Mouse (Mus musculus) splenic B cell, adult 2 months (primary cell): ENCODE data around the gene Cfap74.
A peak's percentile ranks its signal among the peaks of the same experiment; 100 is the strongest.

ENCODE experiments used
- DNase-seq: peaks from one replicate; pipeline ENCODE4 v3.0.0-alpha.2; 2011; ENCODE audit warnings: low read depth, low spot score
- H3K27me3 ChIP-seq: 2 replicates; pipeline ENCODE4 v1.6.1; 2012; ENCODE audit warnings: mild to moderate bottlenecking, low read length, moderate library complexity, mixed read lengths; ENCODE audit not compliant: control insufficient read depth, poor library complexity, insufficient read depth, severe bottlenecking
- H3K36me3 ChIP-seq: 2 replicates; pipeline ENCODE4 v1.6.1; 2012; ENCODE audit warnings: mild to moderate bottlenecking, low read length, moderate library complexity, mixed read lengths; ENCODE audit not compliant: control insufficient read depth, poor library complexity, insufficient read depth, severe bottlenecking

Gene Cfap74

DNA sequence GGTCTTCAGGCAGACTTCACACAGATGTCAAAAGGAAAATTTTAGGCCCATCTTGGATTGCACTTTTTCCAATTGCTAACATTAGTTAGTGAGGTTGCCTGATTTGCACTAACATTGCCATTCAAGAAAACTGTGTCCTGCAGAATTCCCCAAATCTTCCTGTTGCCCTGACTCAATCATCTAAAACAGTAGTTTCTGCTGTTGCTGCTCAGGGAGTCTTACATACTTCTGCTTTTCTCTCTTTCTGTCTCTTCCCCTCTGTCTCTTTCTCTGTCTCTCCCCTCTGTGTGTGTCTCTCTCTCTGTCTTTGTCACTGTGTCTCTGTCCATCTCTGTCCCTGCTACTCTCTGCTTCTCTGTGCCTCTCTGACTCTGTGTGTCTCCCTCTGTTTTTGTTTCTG lies 19.5 kb downstream of the Cfap74 start:
- Histone ChIP-seq H3K27me3 (no peaks in the 10 kb centered on the region), H3K36me3 (no peaks in the 10 kb centered on the region)
- no peak for DNase-seq

DNA sequence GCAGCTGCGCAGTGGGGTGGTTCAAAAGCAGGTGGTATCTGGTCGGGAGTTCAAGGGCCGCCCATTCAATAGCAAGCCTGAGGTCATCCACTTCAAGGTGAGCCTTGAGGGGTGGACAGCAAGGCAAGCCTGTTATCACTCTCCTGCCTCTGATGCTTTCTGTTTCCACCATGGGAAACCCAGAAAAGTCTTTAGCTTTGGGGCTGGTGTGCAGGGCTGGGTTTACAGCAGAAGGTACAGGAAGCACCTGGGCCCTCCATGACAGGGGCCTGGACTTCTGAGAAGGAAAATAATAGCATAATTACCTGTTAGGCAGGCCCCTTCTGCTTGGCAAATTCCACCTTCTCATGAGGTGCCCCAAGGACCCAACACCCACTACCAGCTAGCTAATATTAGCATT lies 20.2 kb downstream of the Cfap74 start:
- Histone ChIP-seq H3K27me3 (no peaks in the 10 kb centered on the region), H3K36me3 (no peaks in the 10 kb centered on the region)
- no peak for DNase-seq

DNA sequence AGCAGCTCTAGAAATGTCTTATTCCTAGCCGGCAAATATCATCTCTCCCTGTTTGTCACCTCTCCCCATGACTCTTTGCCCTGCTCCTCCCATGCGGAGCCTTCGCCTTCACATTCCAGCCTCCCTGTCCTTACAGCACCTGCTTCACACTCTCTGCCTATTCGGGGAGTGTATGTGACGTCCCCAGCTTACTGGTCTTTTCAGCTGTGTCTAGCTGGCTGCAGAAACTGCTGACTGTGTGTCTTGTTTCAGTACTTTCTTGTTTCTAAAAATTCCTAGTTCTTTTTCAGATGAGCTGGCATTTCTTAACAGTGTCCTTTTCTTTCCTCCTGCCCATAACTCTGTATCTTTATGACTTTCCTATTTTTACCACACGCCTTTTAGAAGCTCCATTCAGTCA lies 23.4 kb downstream of the Cfap74 start:
- DNase-seq: no peak
- Histone ChIP-seq H3K27me3 (no peaks in the 10 kb centered on the region), H3K36me3 (no peaks in the 10 kb centered on the region)

DNA sequence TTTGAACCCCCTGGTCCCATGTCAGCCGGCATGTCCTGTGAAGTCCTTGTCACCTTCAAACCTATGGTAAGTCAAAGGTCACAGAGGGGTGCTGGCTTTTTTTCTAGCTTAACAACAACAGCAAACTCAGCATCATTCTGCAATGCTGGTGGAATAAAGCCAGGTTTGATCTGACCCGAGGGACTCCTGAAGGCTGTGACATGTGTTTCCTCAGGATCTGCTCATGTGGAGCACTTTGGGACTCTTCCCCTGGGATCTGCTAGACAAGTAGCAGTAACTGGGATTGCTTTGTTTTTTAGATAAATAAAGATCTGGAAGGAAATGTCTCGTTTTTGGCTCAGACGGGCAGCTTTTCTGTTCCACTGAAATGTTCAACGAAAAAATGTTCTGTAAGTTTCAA lies 25.0 kb downstream of the Cfap74 start:
- Histone ChIP-seq H3K36me3 (no peaks in the 10 kb centered on the region), H3K27me3 (no peaks in the 10 kb centered on the region)
- no peak for DNase-seq

DNA sequence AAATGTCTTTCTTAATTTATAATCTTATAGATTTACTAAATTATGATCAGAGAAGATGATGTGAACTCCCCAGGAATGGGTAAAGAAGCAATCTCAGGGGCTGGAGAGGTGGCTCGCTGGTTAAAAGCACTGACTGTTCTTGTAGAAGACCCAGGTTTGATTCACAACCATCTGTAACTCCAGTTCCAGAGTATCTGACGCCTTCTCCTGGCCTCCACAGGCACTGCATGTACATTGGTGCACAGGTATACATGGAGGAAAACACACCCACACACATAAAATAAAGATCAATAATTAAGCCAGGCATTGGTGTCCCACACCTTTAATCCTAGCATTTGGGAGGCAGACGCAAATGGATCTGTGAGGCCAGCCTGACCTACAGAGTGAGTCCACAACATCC lies 33.8 kb downstream of the Cfap74 start:
- DNase-seq: no peak
- Histone ChIP-seq H3K36me3 (no peaks in the 10 kb centered on the region), H3K27me3 (no peaks in the 10 kb centered on the region)

DNA sequence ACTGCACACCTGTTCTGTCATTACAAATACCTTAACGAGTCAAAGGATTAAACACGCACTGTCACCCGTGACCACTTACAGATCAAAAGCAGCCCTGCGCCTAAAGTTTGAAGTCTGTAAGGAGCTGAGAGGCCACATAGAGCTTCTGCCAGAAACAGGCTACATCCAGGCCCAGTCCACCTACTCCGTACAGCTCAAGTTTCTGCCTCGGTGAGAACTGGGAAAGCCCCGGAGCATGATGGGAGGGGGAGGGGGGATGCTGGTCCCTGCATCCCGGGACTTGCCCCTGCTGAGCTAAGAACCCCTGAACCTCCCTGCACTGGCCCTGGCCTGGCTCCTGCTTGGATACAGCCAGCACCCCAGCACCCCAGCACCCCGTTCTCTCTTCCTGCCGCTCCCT lies 42.6 kb downstream of the Cfap74 start:
- DNase-seq: no peak
- H3K27me3 ChIP-seq: no peaks in the 10 kb centered on the region
- H3K36me3 ChIP-seq: no peaks in the 10 kb centered on the region

DNA sequence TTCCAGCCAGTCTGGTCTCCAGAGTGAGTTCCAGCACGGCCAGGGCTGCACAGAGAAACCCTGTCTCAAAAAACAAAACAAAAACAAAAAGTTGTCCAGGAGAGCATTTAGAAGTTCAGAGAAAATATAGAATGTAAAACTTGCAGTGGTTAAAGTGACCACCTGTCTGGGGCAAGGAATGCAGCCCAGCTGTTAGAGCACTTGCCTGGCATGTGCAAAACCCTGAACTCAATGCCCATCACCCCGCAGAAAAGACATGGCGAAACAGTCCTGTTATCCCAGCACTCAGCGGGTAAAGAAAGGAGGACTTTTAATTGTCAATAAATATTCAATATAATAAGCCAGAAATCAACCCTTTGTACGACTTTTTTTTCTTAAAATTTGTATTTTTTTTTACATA lies 49.6 kb downstream of the Cfap74 start:
- DNase-seq: no peak
- Histone ChIP-seq H3K27me3 (no peaks in the 10 kb centered on the region), H3K36me3 (no peaks in the 10 kb centered on the region)

DNA sequence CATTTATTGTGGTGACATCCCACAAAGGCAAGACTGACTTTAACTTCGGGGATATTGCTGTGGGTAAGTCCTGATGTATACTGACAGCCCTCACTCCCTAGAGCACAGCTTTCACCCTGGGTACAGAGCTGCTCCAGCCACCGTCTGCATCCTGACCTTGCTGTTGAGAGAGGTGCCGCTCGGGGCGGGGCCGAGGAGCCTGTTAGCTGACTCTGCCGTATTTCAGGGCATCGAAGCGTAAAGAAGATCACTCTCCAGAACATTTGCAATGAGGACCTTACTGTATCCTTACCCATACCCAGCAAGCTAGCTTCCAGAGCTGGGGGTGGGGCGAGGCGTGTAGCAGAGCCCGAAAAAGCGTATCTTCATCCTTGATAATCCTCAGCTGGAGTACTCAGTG lies 54.1 kb downstream of the Cfap74 start:
- DNase-seq: no peak
- Histone ChIP-seq H3K36me3 (no peaks in the 10 kb centered on the region), H3K27me3 (no peaks in the 10 kb centered on the region)

DNA sequence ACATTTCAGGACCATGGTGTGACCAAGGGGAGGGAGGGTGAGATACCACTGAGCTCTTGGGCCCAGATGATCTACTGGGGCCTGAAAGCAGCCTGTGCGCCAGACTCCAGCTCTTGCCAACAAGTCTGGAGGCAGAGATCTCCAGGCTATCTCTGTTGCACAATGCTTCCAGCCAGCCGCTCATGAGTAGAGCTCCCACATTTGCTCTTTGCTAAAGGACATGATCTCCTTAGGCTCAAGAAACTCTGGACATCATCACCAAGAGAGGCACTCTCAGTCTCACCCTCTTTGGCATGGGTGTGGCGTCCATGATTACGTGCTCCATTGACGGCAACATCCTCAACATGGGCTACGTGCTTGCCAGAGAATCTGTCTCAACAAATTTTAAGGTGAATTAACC lies 54.6 kb downstream of the Cfap74 start:
- Histone ChIP-seq H3K27me3 (no peaks in the 10 kb centered on the region), H3K36me3 (no peaks in the 10 kb centered on the region)
- DNase-seq: no peak

DNA sequence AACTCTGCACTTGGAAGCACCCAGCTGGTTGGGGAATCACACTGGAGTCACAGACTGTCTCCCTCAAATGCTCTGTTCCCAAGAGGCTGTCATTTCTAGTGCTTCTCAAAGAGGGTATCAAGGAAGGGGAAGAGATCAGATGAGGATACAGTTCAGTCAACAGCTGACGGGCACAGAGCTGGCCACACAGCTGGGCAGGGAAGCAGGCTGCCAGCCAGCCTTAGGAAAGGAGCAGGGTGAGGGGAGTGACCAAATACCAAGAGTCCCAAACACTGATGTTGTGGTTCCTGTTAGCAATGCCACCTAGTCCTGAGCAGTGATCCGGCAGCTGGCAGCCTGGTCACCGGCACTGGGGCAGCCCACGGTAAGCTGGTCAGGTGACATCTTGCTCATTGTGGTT lies 55.1 kb downstream of the Cfap74 start:
- H3K27me3 ChIP-seq: no peaks in the 10 kb centered on the region
- DNase-seq: no peak
- H3K36me3 ChIP-seq: no peaks in the 10 kb centered on the region

DNA sequence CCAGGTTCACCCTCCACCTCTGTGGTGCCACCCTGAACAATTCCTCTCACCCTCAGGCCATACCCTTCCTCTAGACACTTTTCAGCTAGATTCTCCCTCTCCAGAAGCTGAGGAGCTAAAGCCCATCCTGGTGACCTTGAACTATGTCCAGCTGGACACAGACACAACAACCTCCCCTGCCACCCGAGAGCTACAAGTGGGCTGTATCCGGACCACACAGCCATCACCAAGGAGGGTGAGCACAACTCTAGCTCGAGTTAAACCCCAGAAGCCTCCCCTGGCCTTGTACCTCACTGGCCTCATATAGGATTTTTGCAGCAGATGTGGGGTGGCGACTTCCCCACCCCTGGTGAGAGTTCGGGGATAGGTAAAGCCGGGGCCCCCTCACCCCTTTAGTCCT lies 56.6 kb downstream of the Cfap74 start:
- Histone ChIP-seq H3K36me3 (no peaks in the 10 kb centered on the region), H3K27me3 (no peaks in the 10 kb centered on the region)
- DNase-seq: no peak

DNA sequence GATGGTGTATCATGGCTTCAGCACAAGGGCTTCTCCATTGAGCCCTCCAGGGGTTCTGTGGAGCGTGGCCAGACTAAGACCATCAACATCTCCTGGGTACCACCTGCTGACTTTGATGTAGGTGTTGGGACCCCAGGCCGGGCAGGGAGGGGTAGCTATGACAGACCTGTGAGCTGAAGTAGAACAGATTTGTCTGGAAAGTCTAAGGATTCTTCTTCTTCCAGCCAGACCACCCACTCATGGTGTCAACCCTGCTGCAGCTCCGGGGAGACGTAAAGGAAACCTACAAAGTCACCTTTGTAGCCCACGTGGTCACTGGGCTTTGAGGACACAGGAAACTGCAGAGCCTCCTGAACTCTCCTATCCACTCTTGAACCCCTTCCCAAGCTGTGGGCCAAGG lies 57.1 kb downstream of the Cfap74 start:
- no peak for DNase-seq
- H3K36me3 ChIP-seq: no peaks in the 10 kb centered on the region
- H3K27me3 ChIP-seq: no peaks in the 10 kb centered on the region

DNA sequence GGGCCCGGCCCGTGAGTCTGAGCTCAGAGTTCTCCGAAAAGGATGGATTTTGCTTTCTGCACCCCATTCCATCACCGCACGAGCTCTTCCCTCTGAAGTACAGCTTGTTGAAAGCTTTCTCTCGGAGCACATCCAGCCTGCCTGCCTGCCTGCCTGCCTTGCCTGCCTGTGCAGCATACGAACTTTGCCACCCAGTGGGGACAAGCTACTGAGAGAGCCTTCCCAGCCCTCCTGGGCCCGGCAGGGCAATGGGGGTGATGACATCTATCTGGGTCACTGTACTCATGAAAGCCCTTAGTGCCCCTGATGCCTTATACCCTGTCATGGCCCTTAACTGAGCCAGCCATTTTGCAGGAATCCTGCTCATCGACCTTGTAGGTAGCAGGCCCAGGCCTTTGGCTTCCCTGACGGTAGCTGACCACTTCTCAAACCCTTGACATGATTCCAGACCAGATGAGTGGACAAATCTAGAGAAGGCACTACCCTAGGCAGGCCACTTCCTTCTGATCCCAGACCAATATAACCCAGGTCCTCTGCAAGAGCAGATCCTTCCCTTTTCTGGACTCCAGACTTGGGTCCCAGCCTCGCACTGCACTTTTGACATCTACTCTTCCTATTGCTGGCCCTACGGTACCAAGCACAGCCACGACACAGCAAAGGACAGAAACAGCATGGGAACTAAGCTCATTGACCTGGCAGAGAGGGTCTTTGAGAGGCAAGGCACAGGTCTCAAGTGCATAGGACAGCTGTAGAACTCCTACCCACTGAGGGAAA lies 58.4 kb downstream of the Cfap74 start:
- no peaks in the 10 kb centered on the region for H3K36me3 ChIP-seq
- no peaks in the 10 kb centered on the region for H3K27me3 ChIP-seq
- no peak for DNase-seq

DNA sequence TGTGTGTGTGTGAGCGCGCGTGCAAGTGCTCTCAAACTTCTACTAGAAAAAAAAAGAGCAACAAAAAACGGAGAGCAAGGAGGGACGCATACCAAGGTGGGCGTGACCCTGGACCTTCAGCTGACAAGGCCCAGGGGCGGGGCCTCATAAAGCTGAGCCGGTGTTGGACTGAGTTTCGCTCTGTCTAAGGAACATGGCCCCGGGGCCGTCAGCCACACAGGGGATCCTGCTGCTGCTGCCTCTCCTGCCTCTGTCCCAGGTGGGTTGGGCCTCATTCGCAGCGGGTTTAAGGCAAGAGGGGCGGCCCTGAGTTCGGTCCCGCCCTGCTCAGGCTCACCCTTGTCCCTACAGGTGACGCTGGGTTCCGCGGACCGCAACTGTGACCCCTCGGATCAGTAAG lies 60.0 kb downstream of the Cfap74 start, which contains the start of gene Tmem52:
Gene Tmem52 (plus strand): TSS at position 163 of the 400 bp plus-strand sequence.
- peak; percentile 50 for DNase-seq
- H3K27me3 ChIP-seq: no peaks in the 10 kb centered on the region
- no peaks in the 10 kb centered on the region for H3K36me3 ChIP-seq

DNA sequence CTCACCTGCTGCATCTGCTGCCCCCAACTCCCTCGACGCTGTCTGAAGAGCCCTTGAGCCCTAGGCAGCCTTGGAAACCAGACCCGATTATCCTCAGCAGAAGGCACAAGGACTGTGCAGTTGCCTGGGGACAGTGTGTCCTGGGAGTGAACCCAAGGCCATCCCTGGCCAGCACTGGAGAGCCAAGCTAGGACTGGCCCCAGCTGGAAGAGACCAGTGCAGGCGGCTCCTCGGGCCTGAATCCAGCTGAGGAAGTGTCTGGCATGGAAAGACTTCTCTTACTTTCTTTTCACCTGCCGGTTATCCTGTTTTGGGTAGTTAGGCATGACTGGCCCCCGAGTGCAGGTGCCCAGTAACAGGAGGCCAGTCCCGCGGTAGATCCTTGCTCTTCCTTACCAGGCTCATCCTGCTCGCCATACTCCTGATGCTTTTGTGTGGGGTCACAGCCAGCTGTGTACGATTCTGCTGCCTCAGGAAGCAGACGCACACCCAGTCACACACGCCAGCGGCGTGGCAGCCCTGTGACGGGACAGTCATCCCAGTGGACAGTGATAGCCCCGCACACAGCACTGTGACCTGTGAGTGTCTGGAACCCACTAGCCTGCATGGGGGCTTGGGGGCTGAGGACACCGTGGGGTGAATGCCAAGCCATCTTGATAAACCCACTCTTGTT lies 60.7 kb downstream of the Cfap74 start:
- Histone ChIP-seq H3K27me3 (no peaks in the 10 kb centered on the region), H3K36me3 (no peaks in the 10 kb centered on the region)
- no peak for DNase-seq
